Mouse (Mus musculus) neural tube, embryonic 11.5 days (tissue): Measurements from ENCODE around the gene Rufy1. TPM values are rescaled to one million over a fixed set of nuclear protein-coding genes. Genes with fewer than 3 reads are reported as not detected.

Source experiments
- ATAC-seq: fragments of 200-750 bp; cut with Nextera tagmentation; 2 replicates; pipeline ENCODE4 v1.8.0; 2017; ENCODE audit warnings: moderate number of reproducible peaks, mild to moderate bottlenecking, moderate TSS enrichment, moderate library complexity; ENCODE audit not compliant: insufficient read depth, low FRiP score, low TSS enrichment
- DNase-seq: peaks from one replicate; pipeline ENCODE4 v3.0.0-alpha.2; 2015; ENCODE audit warnings: low spot score
- H3K27ac ChIP-seq: fragments of 300-500 bp; sonication (generic); 2 replicates; pipeline ENCODE4 v1.5.1; 2014; ENCODE audit warnings: low read depth, mild to moderate bottlenecking, low read length
- H3K27me3 ChIP-seq: fragments of 300-500 bp; sonication (generic); 2 replicates; pipeline ENCODE4 v1.6.1; 2014; ENCODE audit warnings: mild to moderate bottlenecking, low read length, mixed read lengths; ENCODE audit not compliant: control insufficient read depth, insufficient read depth
- H3K36me3 ChIP-seq: fragments of 300-500 bp; sonication (generic); 2 replicates; pipeline ENCODE4 v1.6.1; 2014; ENCODE audit warnings: mild to moderate bottlenecking, low read length, moderate library complexity, mixed read lengths; ENCODE audit not compliant: control insufficient read depth, insufficient read depth
- H3K4me1 ChIP-seq: fragments of 300-500 bp; sonication (generic); 2 replicates; pipeline ENCODE4 v1.6.1; 2014; ENCODE audit warnings: low read length, mixed read lengths; ENCODE audit not compliant: control insufficient read depth, insufficient read depth
- H3K4me2 ChIP-seq: fragments of 300-500 bp; sonication (generic); 2 replicates; pipeline ENCODE4 v1.6.1; 2014; ENCODE audit warnings: low read depth, mild to moderate bottlenecking, moderate library complexity
- H3K4me3 ChIP-seq: fragments of 300-500 bp; sonication (generic); 2 replicates; pipeline ENCODE4 v1.5.1; 2014; ENCODE audit warnings: low read depth, low read length
- H3K9ac ChIP-seq: fragments of 300-500 bp; sonication (generic); 2 replicates; pipeline ENCODE4 v1.6.1; 2014; ENCODE audit warnings: mild to moderate bottlenecking, low read length
- H3K9me3 ChIP-seq: fragments of 300-500 bp; sonication (generic); 2 replicates; pipeline ENCODE4 v1.6.1; 2016; ENCODE audit warnings: low read length; ENCODE audit not compliant: control insufficient read depth
- WGBS: fragments of 180-500 bp; shearing (Covaris S2); extraction: QIAGEN DNeasy Blood & Tissue Kit; methylation state at CpG from one replicate; pipeline ENCODE4 v1.1.7; 2014; 5-methylcytosine and 5-hydroxymethylcytosine counted together
- polyA plus RNA-seq: library from polyadenylated mRNA; unstranded; fragments of >200 nt; fragmentation: Nextera tagmentation; extraction: Ambion mirVana; gene quantifications from 2 replicates; pipeline ENCODE4 v1.2.1, GENCODE M21; 2014

Rufy1 gene
- polyA plus RNA-seq, 1 experiment from 2014 or later: 28.0 TPM

DNA sequence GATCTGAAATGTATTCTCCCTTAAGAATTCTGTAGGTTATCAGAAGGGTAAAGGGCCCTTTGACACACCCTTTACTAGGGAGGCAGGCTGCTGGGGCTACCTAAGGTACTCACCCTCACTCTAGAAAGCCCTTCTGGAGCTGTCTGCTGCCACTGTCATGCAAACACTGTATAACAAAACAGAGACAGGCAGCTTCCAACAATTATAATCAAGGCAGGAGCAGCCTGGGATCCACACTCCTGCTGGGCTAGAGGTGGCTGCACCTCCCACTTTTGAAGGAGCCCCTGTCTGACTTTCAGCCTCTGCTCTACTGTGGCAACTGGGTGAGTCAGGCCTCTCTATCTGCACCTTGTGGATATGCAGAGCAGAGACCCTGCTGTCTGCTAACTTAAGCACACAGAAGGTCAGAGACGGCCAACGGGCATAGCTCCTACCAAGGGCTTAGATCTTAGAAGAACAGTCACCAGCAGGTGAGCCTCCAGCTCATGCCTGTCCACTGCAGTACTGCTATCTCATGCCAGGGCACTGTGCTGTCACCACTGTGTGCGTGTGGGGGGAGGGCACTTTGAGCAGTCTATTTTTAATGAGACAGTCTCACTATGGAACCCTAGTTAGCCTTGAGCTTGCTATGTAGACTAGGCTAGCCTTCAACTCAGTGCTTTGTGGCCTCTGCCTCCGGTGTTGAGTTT lies 39.5 kb downstream of the Rufy1 start:
- Histone ChIP-seq H3K27me3 (no peaks in the 10 kb centered on the region), H3K9ac (no peak overlapping the region), H3K9me3 (no peaks in the 10 kb centered on the region), H3K4me2 (no peak overlapping the region), H3K36me3 (peaks cover 7% of the 10 kb centered on the region), H3K27ac (no peak overlapping the region), H3K4me3 (no peak overlapping the region), H3K4me1 (no peaks in the 10 kb centered on the region)
- no peak for ATAC-seq
- 90% methylated on average over 4 of the region's 4 CpGs for WGBS
- DNase-seq: no peak

DNA sequence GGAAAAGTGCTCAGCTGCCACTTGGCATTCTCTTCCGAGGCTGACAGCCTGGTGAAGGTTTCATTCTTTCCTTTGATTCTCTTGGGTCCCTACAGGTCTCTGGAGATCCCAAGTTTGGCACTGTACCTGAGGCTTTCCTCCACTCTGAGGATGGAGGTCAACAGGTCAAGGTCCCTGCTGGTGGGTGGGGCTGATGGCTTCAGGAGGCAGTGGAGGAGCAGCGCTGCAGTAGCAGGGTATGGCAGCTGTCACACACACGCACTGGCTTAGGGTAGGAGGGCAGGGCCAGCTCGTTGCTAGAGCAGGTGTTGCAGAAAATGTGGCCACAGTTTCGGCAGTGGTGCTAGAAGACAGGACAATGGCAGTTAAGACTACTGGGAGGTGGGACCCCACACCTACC lies 41.3 kb downstream of the Rufy1 start:
- peaks cover 7% of the 10 kb centered on the region for H3K36me3 ChIP-seq
- H3K9ac ChIP-seq: no peak overlapping the region
- no peak for ATAC-seq
- 78% methylated on average over 5 of the region's 5 CpGs for WGBS
- no peak overlapping the region for H3K4me3 ChIP-seq
- H3K9me3 ChIP-seq: no peaks in the 10 kb centered on the region
- no peak overlapping the region for H3K27ac ChIP-seq
- no peaks in the 10 kb centered on the region for H3K4me1 ChIP-seq
- no peak for DNase-seq
- H3K27me3 ChIP-seq: no peaks in the 10 kb centered on the region
- H3K4me2 ChIP-seq: no peak overlapping the region

GRCm38 (mm10) chr11:50389011-50389410 lies 41.9 kb downstream of the Rufy1 start:
- ATAC-seq: no peak
- no peak overlapping the region for H3K27ac ChIP-seq
- no peak for DNase-seq
- no peaks in the 10 kb centered on the region for H3K27me3 ChIP-seq
- no peak overlapping the region for H3K4me3 ChIP-seq
- H3K4me1 ChIP-seq: no peaks in the 10 kb centered on the region
- no peak overlapping the region for H3K4me2 ChIP-seq
- H3K9ac ChIP-seq: no peak overlapping the region
- 77% methylated on average over 3 of the region's 3 CpGs for WGBS
- peaks cover 7% of the 10 kb centered on the region for H3K36me3 ChIP-seq
- no peaks in the 10 kb centered on the region for H3K9me3 ChIP-seq

GRCm38 (mm10) chr11:50388217-50388929 lies 42.6 kb downstream of the Rufy1 start:
- H3K27ac ChIP-seq: no peak overlapping the region
- ATAC-seq (no peak), DNase-seq (no peak)
- no peak overlapping the region for H3K4me3 ChIP-seq
- no peaks in the 10 kb centered on the region for H3K27me3 ChIP-seq
- 88% methylated on average over 3 of the region's 3 CpGs for WGBS
- no peak overlapping the region for H3K9ac ChIP-seq
- no peaks in the 10 kb centered on the region for H3K4me1 ChIP-seq
- no peaks in the 10 kb centered on the region for H3K9me3 ChIP-seq
- H3K36me3 ChIP-seq: peaks cover 7% of the 10 kb centered on the region
- no peak overlapping the region for H3K4me2 ChIP-seq

- H3K4me3 ChIP-seq: no peak overlapping the region
- H3K4me1 ChIP-seq: no peaks in the 10 kb centered on the region
- H3K27ac ChIP-seq: no peak overlapping the region
- no peak for DNase-seq
- no peak overlapping the region for H3K4me2 ChIP-seq
- WGBS: 91% methylated on average over 4 of the region's 4 CpGs
- H3K9me3 ChIP-seq: no peaks in the 10 kb centered on the region
- no peaks in the 10 kb centered on the region for H3K27me3 ChIP-seq
- no peak overlapping the region for H3K9ac ChIP-seq
- no peak for ATAC-seq
- H3K36me3 ChIP-seq: peaks cover 10% of the 10 kb centered on the region
These were observed 43.2 kb downstream of the Rufy1 start for GRCm38 (mm10) chr11:50387697-50388096.

DNA sequence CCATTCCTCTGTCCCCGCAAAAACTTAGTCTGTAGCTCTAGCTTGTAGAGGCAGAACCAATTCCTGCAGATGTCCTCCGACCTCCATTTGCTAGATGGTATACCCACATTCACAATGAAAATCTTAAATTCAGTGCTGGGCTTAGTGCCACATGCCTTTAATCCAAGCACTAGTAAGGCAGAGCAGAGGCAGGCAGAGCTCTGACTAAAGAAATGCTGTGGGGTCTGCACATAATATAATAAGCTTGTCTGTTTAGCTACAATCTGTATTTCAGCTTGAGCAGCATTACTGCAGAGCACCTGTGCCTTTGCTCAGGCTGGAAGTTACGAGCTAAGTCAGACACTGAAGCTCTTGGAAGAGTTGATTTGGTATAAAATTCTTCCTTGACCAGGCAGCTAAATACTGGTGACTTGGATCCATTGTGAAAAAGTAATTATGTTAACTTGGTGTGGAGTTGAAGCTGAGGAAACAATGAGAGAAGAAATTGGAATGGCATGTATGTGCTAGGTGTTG lies 43.7 kb downstream of the Rufy1 start:
- H3K27me3 ChIP-seq: no peaks in the 10 kb centered on the region
- H3K4me1 ChIP-seq: no peaks in the 10 kb centered on the region
- peak; percentile 20; the same call in 1 of the 2 replicates for ATAC-seq
- peaks cover 13% of the 10 kb centered on the region for H3K36me3 ChIP-seq
- H3K9me3 ChIP-seq: no peaks in the 10 kb centered on the region
- H3K4me2 ChIP-seq: no peak overlapping the region
- H3K9ac ChIP-seq: no peak overlapping the region
- 83% methylated on average over 3 of the region's 3 CpGs for WGBS
- no peak for DNase-seq
- no peak overlapping the region for H3K27ac ChIP-seq
- H3K4me3 ChIP-seq: no peak overlapping the region

DNA sequence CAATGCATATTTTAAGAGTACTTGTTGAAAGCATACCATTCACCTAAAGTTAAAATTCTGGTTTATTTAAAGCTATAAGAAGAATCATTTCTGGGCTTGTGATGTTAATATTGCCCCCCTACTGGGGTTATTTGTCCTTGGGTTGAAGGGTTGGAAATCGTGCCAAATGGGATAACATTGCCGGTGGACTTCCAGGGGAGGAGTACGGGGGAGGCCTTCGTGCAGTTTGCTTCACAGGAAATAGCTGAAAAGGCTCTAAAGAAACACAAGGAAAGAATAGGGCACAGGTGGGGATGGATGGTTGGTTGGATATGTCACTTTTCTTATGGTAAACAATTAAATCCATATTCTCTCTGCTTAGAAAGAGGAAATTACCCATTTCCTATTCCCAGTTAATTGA lies 49.6 kb downstream of the Rufy1 start:
- Histone ChIP-seq H3K4me2 (peak overlapping the region; percentile 25; the same call in 1 of the 2 replicates), H3K9ac (no peak overlapping the region), H3K27ac (no peak overlapping the region), H3K4me3 (0 out of 2 replicates have a peak overlapping the region, but pooled peaks have one; percentile 16), H3K4me1 (peaks cover 11% of the 10 kb centered on the region), H3K27me3 (no peaks in the 10 kb centered on the region), H3K9me3 (no peaks in the 10 kb centered on the region), H3K36me3 (peaks cover 11% of the 10 kb centered on the region)
- 50% methylated on average over 4 of the region's 4 CpGs for WGBS
- ATAC-seq (no peak), DNase-seq (no peak)

DNA sequence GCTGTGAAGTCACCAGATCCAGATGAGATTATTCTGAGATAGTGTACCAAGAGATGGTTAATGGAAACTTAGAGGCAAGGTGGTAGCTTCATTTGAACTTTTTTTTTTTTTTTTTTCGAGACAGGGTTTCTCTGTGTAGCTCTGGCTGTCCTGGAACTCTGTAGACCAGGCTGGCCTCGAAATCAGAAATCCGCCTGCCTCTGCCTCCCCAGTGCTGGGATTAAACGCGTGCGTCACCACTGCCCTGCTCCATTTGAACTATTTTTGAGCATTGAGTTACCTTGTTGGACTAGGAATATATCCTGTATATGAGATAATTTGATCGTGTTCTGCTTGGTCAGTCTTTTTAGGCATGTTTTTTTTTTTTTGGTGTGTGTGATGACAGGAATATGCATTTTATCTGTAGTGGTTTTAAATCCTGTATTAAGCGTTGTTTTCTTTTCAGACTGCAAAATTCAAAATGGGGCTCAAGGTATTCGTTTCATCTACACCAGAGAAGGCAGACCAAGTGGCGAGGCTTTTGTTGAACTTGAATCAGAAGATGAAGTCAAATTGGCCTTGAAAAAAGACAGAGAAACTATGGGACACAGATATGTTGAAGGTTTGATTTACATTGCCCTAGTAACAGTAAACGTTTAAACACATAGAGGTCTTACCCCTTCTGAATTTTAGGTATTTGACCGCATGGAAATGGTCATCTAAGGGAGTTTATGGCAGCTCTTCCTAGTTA lies 51.7 kb downstream of the Rufy1 start:
- Histone ChIP-seq H3K27ac (no peak overlapping the region), H3K9ac (peak overlapping the region; percentile 93; the same call in 1 of the 2 replicates), H3K9me3 (no peaks in the 10 kb centered on the region), H3K36me3 (peaks cover 11% of the 10 kb centered on the region), H3K4me1 (peaks cover 13% of the 10 kb centered on the region), H3K27me3 (no peaks in the 10 kb centered on the region), H3K4me3 (peak overlapping the region; percentile 89), H3K4me2 (peak overlapping the region; percentile 74)
- DNase-seq (no peak), ATAC-seq (no peak)
- WGBS: 71% methylated on average over 12 of the region's 12 CpGs
